Mouse (Mus musculus) midbrain, embryonic 11.5 days (tissue): ENCODE results near the gene Spag5. TPM values are rescaled to one million over a fixed set of nuclear protein-coding genes. Genes with fewer than 3 reads are reported as not detected.

Source experiments
- ATAC-seq: fragments of 200-750 bp; cut with Nextera tagmentation; 2 replicates; pipeline ENCODE4 v1.8.0; 2017; ENCODE audit warnings: moderate TSS enrichment, moderate library complexity; ENCODE audit not compliant: low FRiP score
- DNase-seq: peaks from one replicate; pipeline ENCODE4 v3.0.0; 2015; ENCODE audit warnings: low spot score; ENCODE audit errors: missing footprints
- H3K27ac ChIP-seq: fragments of 300-500 bp; sonication (generic); 2 replicates; pipeline ENCODE4 v1.5.1; 2014; ENCODE audit warnings: low read depth, low read length
- H3K27me3 ChIP-seq: fragments of 300-500 bp; sonication (generic); 2 replicates; pipeline ENCODE4 v1.6.1; 2014; ENCODE audit warnings: mild to moderate bottlenecking, low read length, moderate library complexity, mixed read lengths; ENCODE audit not compliant: control insufficient read depth, insufficient read depth
- H3K36me3 ChIP-seq: fragments of 300-500 bp; sonication (generic); 2 replicates; pipeline ENCODE4 v1.6.1; 2014; ENCODE audit warnings: mild to moderate bottlenecking, low read length, moderate library complexity, mixed read lengths; ENCODE audit not compliant: control insufficient read depth, insufficient read depth
- H3K4me1 ChIP-seq: fragments of 300-500 bp; sonication (generic); 2 replicates; pipeline ENCODE4 v1.6.1; 2014; ENCODE audit warnings: low read length; ENCODE audit not compliant: control insufficient read depth, insufficient read depth
- H3K4me2 ChIP-seq: fragments of 300-500 bp; sonication (generic); 2 replicates; pipeline ENCODE4 v1.6.1; 2014; ENCODE audit warnings: mild to moderate bottlenecking, moderate library complexity
- H3K4me3 ChIP-seq: fragments of 300-500 bp; sonication (generic); 2 replicates; pipeline ENCODE4 v1.5.1; 2014; ENCODE audit warnings: low read depth, low read length
- H3K9ac ChIP-seq: fragments of 300-500 bp; sonication (generic); 2 replicates; pipeline ENCODE4 v1.6.1; 2014; ENCODE audit warnings: low read length
- H3K9me3 ChIP-seq: fragments of 300-500 bp; sonication (generic); 2 replicates; pipeline ENCODE4 v1.6.1; 2016; ENCODE audit warnings: low read length; ENCODE audit not compliant: control insufficient read depth
- WGBS: fragments of 180-500 bp; shearing (Covaris S2); extraction: QIAGEN DNeasy Blood & Tissue Kit; methylation state at CpG from one replicate; pipeline ENCODE4 v1.1.7; 2014; 5-methylcytosine and 5-hydroxymethylcytosine counted together
- polyA plus RNA-seq: library from polyadenylated mRNA; unstranded; fragments of >200 nt; fragmentation: Nextera tagmentation; extraction: Ambion mirVana; gene quantifications from 2 replicates; pipeline ENCODE4 v1.2.1, GENCODE M21; 2014

Spag5 gene
- polyA plus RNA-seq, 1 experiment from 2014 or later: 57.1 TPM

DNA sequence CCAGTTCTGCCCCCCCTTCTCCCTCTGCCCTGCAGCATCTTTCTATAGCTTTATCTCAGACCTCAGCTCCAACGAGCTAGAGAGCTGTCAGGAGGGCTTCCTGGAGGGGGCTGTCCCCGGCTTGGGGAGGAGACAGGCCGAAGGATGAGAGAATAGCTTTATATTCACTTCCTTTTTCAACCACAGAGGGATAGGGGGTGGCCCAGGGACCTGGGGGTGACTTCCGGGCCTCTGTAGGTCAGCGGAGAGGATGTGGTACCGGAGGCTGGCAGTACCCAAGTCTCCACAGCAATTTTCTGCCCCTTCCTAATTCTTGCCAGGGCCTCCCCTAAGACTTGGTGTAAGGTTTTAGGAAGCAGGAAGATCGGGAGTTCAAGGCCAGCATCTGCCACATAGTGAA is 44.5 kb downstream of the Spag5 start:
- Histone ChIP-seq H3K4me3 (no peak overlapping the region), H3K27ac (no peak overlapping the region), H3K36me3 (no peaks in the 10 kb centered on the region), H3K27me3 (no peaks in the 10 kb centered on the region), H3K4me1 (peaks cover 9% of the 10 kb centered on the region), H3K9me3 (no peaks in the 10 kb centered on the region), H3K4me2 (no peak overlapping the region), H3K9ac (no peak overlapping the region)
- ATAC-seq (no peak), DNase-seq (peak; percentile 81)
- WGBS: 80% methylated on average over 7 of the region's 7 CpGs

DNA sequence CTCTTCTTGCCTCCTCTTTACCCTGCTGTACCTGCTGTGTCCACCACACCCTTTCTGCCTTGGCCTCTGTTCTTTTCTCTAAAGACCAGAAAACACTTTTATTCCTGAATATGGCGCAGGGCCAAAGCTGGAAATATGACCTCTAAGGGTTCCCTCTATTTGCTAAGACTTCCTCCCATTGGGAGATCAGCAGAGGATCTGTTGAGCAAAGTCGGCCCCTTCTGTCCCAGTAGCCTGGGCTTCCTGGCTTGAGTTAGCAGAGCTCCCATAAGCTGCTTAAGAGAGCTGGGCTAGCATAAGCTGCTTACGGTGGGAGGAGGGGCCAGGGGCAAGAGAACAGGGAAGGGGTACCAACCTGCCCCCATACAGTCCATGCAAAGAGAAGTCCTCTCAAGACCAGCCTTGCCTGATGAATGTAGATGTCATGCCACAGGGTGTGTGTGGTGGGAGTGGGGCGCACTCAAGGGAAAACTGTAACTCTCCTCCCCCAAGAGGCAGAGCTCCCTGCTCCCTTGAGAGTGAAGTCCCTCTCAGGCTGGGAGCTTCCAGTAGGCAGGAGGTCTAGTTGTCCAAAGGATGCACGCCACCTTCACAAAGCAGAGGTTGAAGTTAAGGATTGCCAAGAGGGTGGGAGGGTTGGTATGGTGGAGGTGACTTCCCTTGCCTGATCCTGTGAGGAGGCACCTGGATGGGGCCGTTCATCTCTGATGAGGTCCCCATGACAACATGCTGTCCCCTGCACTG is 45.2 kb downstream of the Spag5 start:
- Histone ChIP-seq H3K9me3 (no peaks in the 10 kb centered on the region), H3K27ac (no peak overlapping the region), H3K4me1 (peaks cover 9% of the 10 kb centered on the region), H3K9ac (no peak overlapping the region), H3K4me3 (no peak overlapping the region), H3K36me3 (no peaks in the 10 kb centered on the region), H3K27me3 (no peaks in the 10 kb centered on the region), H3K4me2 (no peak overlapping the region)
- ATAC-seq (no peak), DNase-seq (peak; percentile 78)
- 54% methylated on average over 6 of the region's 6 CpGs for WGBS

DNA sequence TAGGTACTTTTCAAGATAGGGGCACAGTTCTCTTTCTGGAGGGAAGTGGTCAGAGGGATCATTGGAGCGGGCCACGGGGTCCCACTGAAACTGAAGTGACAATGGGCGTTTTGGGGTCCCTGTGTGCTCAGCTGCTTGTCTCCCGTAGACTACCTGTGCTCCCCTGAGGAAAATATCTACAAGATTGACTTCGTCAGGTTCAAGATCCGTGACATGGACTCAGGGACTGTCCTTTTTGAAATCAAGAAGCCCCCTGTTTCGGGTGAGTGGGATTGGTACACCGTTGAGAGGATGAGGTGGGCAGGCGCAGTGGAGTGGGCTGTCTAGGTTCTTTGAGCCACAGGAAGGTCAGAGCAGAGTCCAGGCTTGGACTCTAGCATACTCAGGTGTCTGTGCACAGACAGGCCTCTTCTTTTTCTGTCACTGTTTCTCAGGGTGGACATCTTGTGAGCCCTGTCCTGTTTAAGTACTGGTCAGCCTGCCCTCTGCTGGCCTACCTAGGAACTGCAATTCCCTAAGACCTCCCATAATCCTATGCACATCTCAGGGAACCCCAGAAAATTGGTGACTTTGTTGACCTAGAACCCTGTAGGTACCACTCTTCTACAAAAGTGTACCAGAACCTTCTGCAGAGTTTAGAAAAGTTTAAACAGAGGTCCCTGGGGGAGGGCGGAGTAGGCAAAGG is 45.9 kb downstream of the Spag5 start:
- H3K4me2 ChIP-seq: no peak overlapping the region
- no peaks in the 10 kb centered on the region for H3K36me3 ChIP-seq
- H3K4me1 ChIP-seq: peaks cover 9% of the 10 kb centered on the region
- no peak overlapping the region for H3K4me3 ChIP-seq
- ATAC-seq (peak; percentile 6; the same call in 1 of the 2 replicates), DNase-seq (peak; percentile 98)
- no peaks in the 10 kb centered on the region for H3K27me3 ChIP-seq
- no peak overlapping the region for H3K27ac ChIP-seq
- no peak overlapping the region for H3K9ac ChIP-seq
- H3K9me3 ChIP-seq: no peaks in the 10 kb centered on the region
- 89% methylated on average over 10 of the region's 10 CpGs for WGBS

- WGBS: 81% methylated on average over 9 of the region's 9 CpGs
- Histone ChIP-seq H3K27ac (no peak overlapping the region), H3K9me3 (no peaks in the 10 kb centered on the region), H3K36me3 (no peaks in the 10 kb centered on the region), H3K27me3 (no peaks in the 10 kb centered on the region), H3K9ac (no peak overlapping the region), H3K4me2 (no peak overlapping the region), H3K4me3 (no peak overlapping the region), H3K4me1 (peaks cover 9% of the 10 kb centered on the region)
- no peak for DNase-seq
- no peak for ATAC-seq
Observed at GRCm38 (mm10) chr11:78347908-78348307, 46.6 kb downstream of the Spag5 start.

DNA sequence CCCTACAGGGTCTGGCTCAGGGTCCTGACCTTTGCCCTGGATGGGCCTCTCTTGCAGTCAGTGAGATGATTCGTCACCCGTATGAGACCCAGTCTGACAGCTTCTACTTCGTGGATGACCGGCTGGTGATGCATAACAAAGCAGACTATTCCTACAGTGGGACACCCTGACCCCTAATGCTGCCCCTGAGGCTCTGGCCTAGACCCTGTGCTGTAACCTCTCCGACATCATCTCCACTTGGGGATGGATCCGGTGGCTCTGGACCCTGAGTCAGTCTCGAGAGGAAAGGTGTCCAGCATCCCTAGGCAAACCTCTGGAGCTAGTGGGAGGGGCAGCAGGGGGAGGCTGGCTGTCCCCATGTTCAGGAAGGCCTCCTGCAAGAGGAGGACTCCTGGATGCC is 47.1 kb downstream of the Spag5 start:
- Histone ChIP-seq H3K4me3 (no peak overlapping the region), H3K4me1 (peaks cover 9% of the 10 kb centered on the region), H3K36me3 (no peaks in the 10 kb centered on the region), H3K9ac (no peak overlapping the region), H3K27me3 (no peaks in the 10 kb centered on the region), H3K4me2 (no peak overlapping the region), H3K27ac (no peak overlapping the region), H3K9me3 (no peaks in the 10 kb centered on the region)
- ATAC-seq (no peak), DNase-seq (no peak)
- 53% methylated on average over 7 of the region's 7 CpGs for WGBS

GRCm38 (mm10) chr11:78349441-78350358 is 48.4 kb downstream of the Spag5 start:
- Histone ChIP-seq H3K4me1 (peaks cover 4% of the 10 kb centered on the region), H3K4me3 (no peak overlapping the region), H3K9ac (no peak overlapping the region), H3K27ac (no peak overlapping the region), H3K36me3 (no peaks in the 10 kb centered on the region), H3K9me3 (no peaks in the 10 kb centered on the region), H3K27me3 (no peaks in the 10 kb centered on the region), H3K4me2 (no peak overlapping the region)
- ATAC-seq: no peak
- no peak for DNase-seq
- 88% methylated on average over 4 of the region's 4 CpGs for WGBS

- Histone ChIP-seq H3K4me3 (no peak overlapping the region), H3K36me3 (no peaks in the 10 kb centered on the region), H3K9ac (no peak overlapping the region), H3K27me3 (no peaks in the 10 kb centered on the region), H3K4me1 (no peaks in the 10 kb centered on the region), H3K27ac (no peak overlapping the region), H3K9me3 (no peaks in the 10 kb centered on the region), H3K4me2 (no peak overlapping the region)
- 96% methylated on average over 1 of the region's 1 CpGs for WGBS
- DNase-seq (no peak), ATAC-seq (no peak)
Observed at GRCm38 (mm10) chr11:78353081-78353480, 51.8 kb downstream of the Spag5 start.

DNA sequence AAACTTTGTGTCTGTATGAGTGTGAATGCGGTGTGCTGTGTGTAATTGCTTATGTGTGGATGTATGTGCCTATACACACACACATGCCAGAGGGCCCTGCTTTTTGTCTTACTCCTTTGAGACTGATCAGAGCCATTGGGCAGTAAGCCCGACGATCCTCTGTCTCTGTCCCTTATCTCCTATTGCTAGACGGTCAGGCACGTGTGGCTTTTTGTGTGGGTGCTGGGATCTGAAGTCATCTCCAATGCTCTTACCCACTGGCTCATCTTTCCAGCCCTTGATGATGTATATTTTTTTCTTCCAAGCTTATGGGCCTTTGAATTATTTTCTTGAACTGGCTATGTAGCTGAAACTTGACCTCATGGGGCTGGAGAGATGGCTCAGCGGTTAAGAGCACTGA is 53.6 kb downstream of the Spag5 start:
- WGBS: 85% methylated on average over 6 of the region's 6 CpGs
- ATAC-seq (no peak), DNase-seq (no peak)
- no peaks in the 10 kb centered on the region for H3K9me3 ChIP-seq
- no peaks in the 10 kb centered on the region for H3K27me3 ChIP-seq
- H3K36me3 ChIP-seq: no peaks in the 10 kb centered on the region
- H3K9ac ChIP-seq: no peak overlapping the region
- H3K4me1 ChIP-seq: no peaks in the 10 kb centered on the region
- H3K4me3 ChIP-seq: no peak overlapping the region
- no peak overlapping the region for H3K27ac ChIP-seq
- H3K4me2 ChIP-seq: no peak overlapping the region
